Mouse (Mus musculus): ENCODE measurements around the gene Ccdc6. TPM values are rescaled to one million over a fixed set of nuclear protein-coding genes. Genes with fewer than 3 reads are reported as not detected.

Ccdc6 gene
- polyA plus RNA-seq, 1 experiment from 2014 or later: 13.1 TPM

DNA sequence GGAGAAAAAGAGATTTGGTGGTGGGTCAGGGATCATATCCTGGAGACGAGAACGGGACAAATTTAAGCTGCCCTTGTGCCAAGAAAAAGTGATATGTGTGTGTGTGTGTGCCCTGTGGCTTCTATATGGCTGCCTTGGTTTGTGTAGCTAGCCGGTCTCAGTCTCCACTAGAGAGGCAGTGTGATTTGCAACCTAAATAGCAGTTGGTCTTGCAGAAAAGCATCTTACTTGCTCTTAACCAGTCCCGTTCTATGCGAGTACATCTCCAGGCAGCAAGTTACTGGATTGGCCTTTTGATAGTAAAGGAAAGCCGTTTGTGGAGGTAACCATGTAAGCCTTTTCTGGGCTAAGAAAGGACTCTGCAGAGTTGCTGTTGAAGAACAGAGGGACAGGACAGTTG is 1.7 kb downstream of the Ccdc6 start:
- no peaks in the 10 kb centered on the region for H3K27me3 ChIP-seq (ENCODE audit: control insufficient read depth, insufficient read depth, low read length)
- H3K9me3 ChIP-seq (replicated peaks; ENCODE audit: control insufficient read depth, low read length): peaks cover 3% of the 10 kb centered on the region; the same call in 1 of the 2 replicates
- peak overlapping the region; percentile 100 for H3K4me3 ChIP-seq (replicated peaks; ENCODE audit: low read length)
- peak overlapping the region; percentile 98 for H3K9ac ChIP-seq (ENCODE audit: low read length)
- no peak for ATAC-seq (ENCODE audit: insufficient read depth, low FRiP score)
- 10% methylated on average over 6 of the region's 6 CpGs for WGBS
- H3K27ac ChIP-seq (ENCODE audit: low read length): no peak overlapping the region
- 0 out of 2 replicates have a peak, but pooled peaks cover 10% of the 10 kb centered on the region for H3K36me3 ChIP-seq (ENCODE audit: control insufficient read depth, insufficient read depth, low read length)
- H3K4me1 ChIP-seq (ENCODE audit: control insufficient read depth, insufficient read depth, low read length): peaks cover 22% of the 10 kb centered on the region
- peak overlapping the region; percentile 85 for H3K4me2 ChIP-seq (ENCODE audit: low read depth, low read length)

DNA sequence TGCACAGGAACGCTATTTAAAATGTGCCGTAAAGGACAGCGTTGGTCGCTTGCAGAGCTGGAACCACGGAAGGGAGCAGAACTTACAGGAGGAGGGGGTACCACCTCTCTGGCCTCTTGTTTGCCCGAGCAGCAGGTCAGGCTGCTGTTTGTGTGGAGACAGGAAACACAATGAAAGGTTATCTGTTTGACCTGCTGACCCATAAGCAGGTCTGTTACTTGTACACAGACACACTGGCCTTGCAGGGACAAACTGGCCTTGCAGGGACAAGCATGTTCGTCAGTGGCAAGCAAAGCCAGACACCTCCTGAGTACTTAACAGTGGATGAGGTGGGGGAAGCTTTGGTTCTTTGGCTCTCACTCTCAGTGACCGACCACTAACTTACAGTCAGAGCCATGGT is 2.1 kb downstream of the Ccdc6 start:
- ATAC-seq (ENCODE audit: insufficient read depth, low FRiP score): no peak
- Histone ChIP-seq H3K27me3 (ENCODE audit: control insufficient read depth, insufficient read depth, low read length) (no peaks in the 10 kb centered on the region), H3K4me2 (ENCODE audit: low read depth, low read length) (peak overlapping the region; percentile 85), H3K9me3 (replicated peaks; ENCODE audit: control insufficient read depth, low read length) (peaks cover 3% of the 10 kb centered on the region; the same call in 1 of the 2 replicates), H3K4me3 (replicated peaks; ENCODE audit: low read length) (peak overlapping the region; percentile 100), H3K36me3 (ENCODE audit: control insufficient read depth, insufficient read depth, low read length) (0 out of 2 replicates have a peak, but pooled peaks cover 14% of the 10 kb centered on the region), H3K27ac (ENCODE audit: low read length) (no peak overlapping the region), H3K9ac (ENCODE audit: low read length) (peak overlapping the region; percentile 98), H3K4me1 (ENCODE audit: control insufficient read depth, insufficient read depth, low read length) (peaks cover 22% of the 10 kb centered on the region)
- WGBS: 33% methylated on average over 8 of the region's 8 CpGs

DNA sequence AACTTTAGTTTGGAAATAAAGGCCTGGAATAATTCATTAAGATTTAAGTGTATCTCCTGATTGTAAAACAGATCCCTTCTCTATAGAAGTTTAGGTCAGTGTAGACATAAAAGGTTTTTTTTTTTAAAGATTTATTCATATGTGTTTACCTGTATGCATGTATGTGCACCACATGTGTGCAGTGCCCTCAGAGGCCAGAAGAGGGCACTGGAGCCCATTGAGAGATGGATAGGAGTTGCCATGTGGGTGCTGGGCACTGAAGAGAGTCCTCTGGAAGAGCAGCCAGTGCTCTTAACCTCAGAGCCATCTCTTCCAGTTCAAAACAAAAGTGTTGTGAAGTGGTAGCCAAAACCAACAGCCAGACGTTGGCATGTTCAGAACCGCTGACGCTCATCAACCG is 5.2 kb downstream of the Ccdc6 start:
- Histone ChIP-seq H3K27me3 (ENCODE audit: control insufficient read depth, insufficient read depth, low read length) (no peaks in the 10 kb centered on the region), H3K9ac (ENCODE audit: low read length) (no peak overlapping the region), H3K27ac (ENCODE audit: low read length) (no peak overlapping the region), H3K9me3 (replicated peaks; ENCODE audit: control insufficient read depth, low read length) (peaks cover 3% of the 10 kb centered on the region; the same call in 1 of the 2 replicates), H3K4me1 (ENCODE audit: control insufficient read depth, insufficient read depth, low read length) (peaks cover 18% of the 10 kb centered on the region), H3K4me3 (replicated peaks; ENCODE audit: low read length) (no peak overlapping the region), H3K36me3 (ENCODE audit: control insufficient read depth, insufficient read depth, low read length) (0 out of 2 replicates have a peak, but pooled peaks cover 15% of the 10 kb centered on the region), H3K4me2 (ENCODE audit: low read depth, low read length) (no peak overlapping the region)
- ATAC-seq (ENCODE audit: insufficient read depth, low FRiP score): no peak
- WGBS: 95% methylated on average over 4 of the region's 4 CpGs

DNA sequence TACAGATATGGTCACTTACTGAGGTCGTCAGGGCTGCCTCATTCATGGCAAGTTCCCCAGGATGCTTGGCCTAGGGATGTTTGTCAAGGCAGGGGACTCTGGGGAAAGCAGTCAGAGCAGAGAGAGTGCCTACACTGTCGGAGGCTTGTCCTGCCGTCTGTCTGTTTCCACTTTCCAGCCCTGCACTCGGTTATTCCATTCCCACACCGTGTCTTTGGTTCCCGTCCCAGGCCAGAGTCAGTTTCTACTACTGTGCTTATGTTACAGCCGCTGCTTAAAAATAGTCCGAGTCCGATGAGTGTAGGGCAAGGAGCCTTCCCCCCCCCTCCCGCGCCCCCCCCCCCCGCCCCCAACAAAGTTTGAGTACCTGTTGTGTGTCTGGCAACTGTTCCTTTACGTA is 11.1 kb downstream of the Ccdc6 start:
- Histone ChIP-seq H3K4me3 (replicated peaks; ENCODE audit: low read length) (no peak overlapping the region), H3K27ac (ENCODE audit: low read length) (no peak overlapping the region), H3K9me3 (replicated peaks; ENCODE audit: control insufficient read depth, low read length) (no peaks in the 10 kb centered on the region), H3K36me3 (ENCODE audit: control insufficient read depth, insufficient read depth, low read length) (0 out of 2 replicates have a peak, but pooled peaks cover 11% of the 10 kb centered on the region), H3K27me3 (ENCODE audit: control insufficient read depth, insufficient read depth, low read length) (no peaks in the 10 kb centered on the region), H3K4me2 (ENCODE audit: low read depth, low read length) (no peak overlapping the region), H3K9ac (ENCODE audit: low read length) (no peak overlapping the region), H3K4me1 (ENCODE audit: control insufficient read depth, insufficient read depth, low read length) (peaks cover 19% of the 10 kb centered on the region)
- ATAC-seq (ENCODE audit: insufficient read depth, low FRiP score): no peak
- WGBS: 69% methylated on average over 11 of the region's 13 CpGs

DNA sequence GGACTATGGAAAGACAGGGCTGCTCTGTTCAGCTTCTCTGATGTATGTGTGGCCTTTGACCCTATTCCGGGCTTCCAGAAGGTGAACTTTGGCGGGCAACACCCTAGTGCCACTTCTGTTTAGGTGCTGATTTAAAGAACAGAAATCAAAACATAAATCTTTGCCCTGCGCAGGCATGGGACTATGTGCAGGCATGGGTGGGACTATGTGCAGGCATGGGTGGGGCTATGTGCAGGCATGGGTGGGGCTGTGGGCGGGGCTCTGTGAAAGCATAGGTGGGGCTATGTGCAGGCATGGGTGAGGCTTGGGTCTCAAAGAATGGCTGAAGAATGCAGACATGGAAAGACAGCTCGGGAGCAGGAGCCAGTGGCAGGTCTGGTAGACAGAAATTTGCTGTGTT is 13.1 kb downstream of the Ccdc6 start:
- ATAC-seq (ENCODE audit: insufficient read depth, low FRiP score): peak; percentile 94
- H3K9me3 ChIP-seq (replicated peaks; ENCODE audit: control insufficient read depth, low read length): no peaks in the 10 kb centered on the region
- H3K27me3 ChIP-seq (ENCODE audit: control insufficient read depth, insufficient read depth, low read length): no peaks in the 10 kb centered on the region
- H3K27ac ChIP-seq (ENCODE audit: low read length): peak overlapping the region; percentile 40; the same call in 1 of the 2 replicates
- no peak overlapping the region for H3K4me2 ChIP-seq (ENCODE audit: low read depth, low read length)
- H3K4me1 ChIP-seq (ENCODE audit: control insufficient read depth, insufficient read depth, low read length): peaks cover 19% of the 10 kb centered on the region
- no peak overlapping the region for H3K4me3 ChIP-seq (replicated peaks; ENCODE audit: low read length)
- no peaks in the 10 kb centered on the region for H3K36me3 ChIP-seq (ENCODE audit: control insufficient read depth, insufficient read depth, low read length)
- 35% methylated on average over 5 of the region's 5 CpGs for WGBS
- no peak overlapping the region for H3K9ac ChIP-seq (ENCODE audit: low read length)

DNA sequence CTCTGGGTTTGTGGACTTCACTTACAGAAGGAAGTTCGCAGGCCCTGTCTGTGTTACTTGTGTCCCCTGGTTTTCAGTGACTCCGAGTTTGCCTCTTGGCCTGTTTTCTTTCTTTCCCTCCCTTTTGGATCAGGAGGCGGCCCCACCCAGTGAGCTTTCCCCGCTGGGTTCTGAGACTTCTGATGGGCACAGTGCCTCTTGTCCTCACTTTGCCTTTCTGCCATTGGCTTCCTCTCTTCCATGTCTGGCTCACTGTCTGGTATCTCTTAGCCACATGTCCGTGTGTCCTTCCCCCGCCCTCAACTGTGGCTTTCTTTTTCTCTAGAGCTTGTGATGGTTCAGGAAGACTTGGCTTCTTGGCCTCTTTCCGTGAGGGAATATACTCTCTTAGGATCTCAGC is 13.9 kb downstream of the Ccdc6 start:
- Histone ChIP-seq H3K9me3 (replicated peaks; ENCODE audit: control insufficient read depth, low read length) (no peaks in the 10 kb centered on the region), H3K4me3 (replicated peaks; ENCODE audit: low read length) (no peak overlapping the region), H3K9ac (ENCODE audit: low read length) (no peak overlapping the region), H3K27ac (ENCODE audit: low read length) (no peak overlapping the region), H3K27me3 (ENCODE audit: control insufficient read depth, insufficient read depth, low read length) (no peaks in the 10 kb centered on the region), H3K4me2 (ENCODE audit: low read depth, low read length) (no peak overlapping the region), H3K4me1 (ENCODE audit: control insufficient read depth, insufficient read depth, low read length) (peaks cover 19% of the 10 kb centered on the region), H3K36me3 (ENCODE audit: control insufficient read depth, insufficient read depth, low read length) (no peaks in the 10 kb centered on the region)
- WGBS: 81% methylated on average over 7 of the region's 7 CpGs
- no peak for ATAC-seq (ENCODE audit: insufficient read depth, low FRiP score)

DNA sequence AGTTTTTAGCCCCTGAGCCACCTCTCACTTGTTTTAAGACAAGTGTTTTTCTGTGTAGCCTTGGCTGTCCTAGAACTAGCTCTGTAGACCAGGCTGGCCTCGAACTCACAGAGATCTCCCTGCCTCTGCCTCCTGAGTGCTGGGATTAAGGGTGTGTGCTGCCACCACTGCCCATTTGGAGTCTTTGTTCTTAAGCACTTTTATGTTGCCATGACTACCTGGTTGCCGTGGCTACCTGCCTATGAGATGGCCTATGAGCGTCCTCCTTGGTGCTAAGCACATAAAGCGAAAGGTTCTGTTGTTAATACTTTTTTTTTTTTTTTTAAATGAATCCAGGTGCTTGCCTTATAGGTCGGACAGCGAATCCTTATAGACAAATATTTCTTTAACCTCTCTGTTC is 14.7 kb downstream of the Ccdc6 start:
- Histone ChIP-seq H3K4me3 (replicated peaks; ENCODE audit: low read length) (no peak overlapping the region), H3K36me3 (ENCODE audit: control insufficient read depth, insufficient read depth, low read length) (no peaks in the 10 kb centered on the region), H3K4me2 (ENCODE audit: low read depth, low read length) (no peak overlapping the region), H3K27me3 (ENCODE audit: control insufficient read depth, insufficient read depth, low read length) (no peaks in the 10 kb centered on the region), H3K27ac (ENCODE audit: low read length) (no peak overlapping the region), H3K4me1 (ENCODE audit: control insufficient read depth, insufficient read depth, low read length) (peaks cover 14% of the 10 kb centered on the region), H3K9ac (ENCODE audit: low read length) (no peak overlapping the region), H3K9me3 (replicated peaks; ENCODE audit: control insufficient read depth, low read length) (no peaks in the 10 kb centered on the region)
- no peak for ATAC-seq (ENCODE audit: insufficient read depth, low FRiP score)
- WGBS: 95% methylated on average over 6 of the region's 6 CpGs

DNA sequence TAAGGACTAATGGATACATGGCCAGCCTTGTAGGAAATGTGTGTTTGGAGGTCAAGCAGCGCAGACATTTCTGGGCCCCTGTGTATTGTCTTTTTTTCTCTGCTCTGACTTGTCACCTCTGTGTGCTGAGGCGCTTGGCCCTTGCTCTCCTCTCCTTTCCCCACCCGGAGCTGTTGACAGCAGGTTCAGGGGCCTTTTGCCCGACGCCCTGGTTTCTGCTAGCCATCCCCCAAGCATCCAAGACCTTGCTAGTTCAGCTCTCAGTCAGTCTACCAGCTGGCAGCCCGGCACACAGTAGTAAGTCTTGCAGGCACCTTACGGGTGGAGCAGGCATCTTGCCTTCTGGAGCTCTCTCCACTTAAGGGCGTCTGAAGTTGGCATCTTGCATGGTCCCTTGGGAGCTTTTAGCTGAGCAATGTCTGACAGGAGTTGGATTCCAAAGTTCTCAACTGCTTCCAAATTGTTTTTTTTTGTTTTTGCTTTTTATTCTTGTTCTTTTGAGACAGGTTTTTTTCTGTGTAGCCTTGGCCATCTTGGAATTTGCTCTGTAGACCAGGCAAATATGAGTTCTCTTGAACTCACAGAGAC is 17.2 kb downstream of the Ccdc6 start:
- H3K9me3 ChIP-seq (replicated peaks; ENCODE audit: control insufficient read depth, low read length): no peaks in the 10 kb centered on the region
- H3K27ac ChIP-seq (ENCODE audit: low read length): no peak overlapping the region
- ATAC-seq (ENCODE audit: insufficient read depth, low FRiP score): no peak
- H3K36me3 ChIP-seq (ENCODE audit: control insufficient read depth, insufficient read depth, low read length): no peaks in the 10 kb centered on the region
- H3K4me3 ChIP-seq (replicated peaks; ENCODE audit: low read length): no peak overlapping the region
- WGBS: 88% methylated on average over 8 of the region's 8 CpGs
- H3K4me1 ChIP-seq (ENCODE audit: control insufficient read depth, insufficient read depth, low read length): peaks cover 13% of the 10 kb centered on the region
- H3K9ac ChIP-seq (ENCODE audit: low read length): no peak overlapping the region
- H3K4me2 ChIP-seq (ENCODE audit: low read depth, low read length): no peak overlapping the region
- H3K27me3 ChIP-seq (ENCODE audit: control insufficient read depth, insufficient read depth, low read length): no peaks in the 10 kb centered on the region

DNA sequence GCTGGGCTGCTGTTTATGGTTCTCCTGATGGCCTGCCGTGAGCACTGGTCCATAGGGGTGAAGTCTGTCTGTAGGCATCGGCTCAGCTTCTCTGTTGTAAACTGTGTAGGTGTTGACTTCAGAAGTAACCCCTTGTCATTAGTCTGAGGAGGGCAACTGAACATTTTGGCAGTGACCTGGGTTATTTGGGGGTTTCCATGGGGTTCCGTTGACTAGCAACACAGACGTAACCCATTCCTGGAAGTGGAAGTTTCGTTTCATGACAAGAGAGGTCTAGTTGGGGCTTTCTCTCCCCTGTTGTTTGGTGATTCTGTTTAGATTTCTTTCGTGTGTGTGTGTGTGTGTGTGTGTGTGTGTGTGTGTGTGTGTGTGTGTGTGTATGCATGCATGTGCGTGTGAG is 19.5 kb downstream of the Ccdc6 start:
- no peak overlapping the region for H3K27ac ChIP-seq (ENCODE audit: low read length)
- H3K36me3 ChIP-seq (ENCODE audit: control insufficient read depth, insufficient read depth, low read length): no peaks in the 10 kb centered on the region
- 94% methylated on average over 7 of the region's 7 CpGs for WGBS
- H3K27me3 ChIP-seq (ENCODE audit: control insufficient read depth, insufficient read depth, low read length): no peaks in the 10 kb centered on the region
- no peak overlapping the region for H3K4me2 ChIP-seq (ENCODE audit: low read depth, low read length)
- no peaks in the 10 kb centered on the region for H3K9me3 ChIP-seq (replicated peaks; ENCODE audit: control insufficient read depth, low read length)
- no peak overlapping the region for H3K9ac ChIP-seq (ENCODE audit: low read length)
- no peak overlapping the region for H3K4me3 ChIP-seq (replicated peaks; ENCODE audit: low read length)
- no peak for ATAC-seq (ENCODE audit: insufficient read depth, low FRiP score)
- peaks cover 25% of the 10 kb centered on the region for H3K4me1 ChIP-seq (ENCODE audit: control insufficient read depth, insufficient read depth, low read length)

All from stomach, embryonic 16.5 days (tissue).